Mouse (Mus musculus) erythroblast, embryonic 14.5 days (primary cell): ENCODE measurements around the gene Avl9. TPM values are rescaled to one million over a fixed set of nuclear protein-coding genes. Genes with fewer than 3 reads are reported as not detected.

Source experiments
- H3K27me3 ChIP-seq: 2 replicates; pipeline ENCODE4 v1.6.1; 2012; ENCODE audit warnings: inconsistent platforms; ENCODE audit not compliant: control insufficient read depth
- H3K36me3 ChIP-seq: 2 replicates; pipeline ENCODE4 v1.6.1; 2012; ENCODE audit warnings: mild to moderate bottlenecking, inconsistent platforms; ENCODE audit not compliant: control insufficient read depth
- H3K4me1 ChIP-seq: 2 replicates; pipeline ENCODE4 v1.6.1; 2012; ENCODE audit warnings: inconsistent platforms; ENCODE audit not compliant: control insufficient read depth
- H3K4me3 ChIP-seq: replicated peaks from 2 replicates; pipeline ENCODE3; 2012; ENCODE audit warnings: moderate library complexity, mild to moderate bottlenecking, inconsistent platforms
- H3K9me3 ChIP-seq: 2 replicates; pipeline ENCODE4 v1.6.1; 2012; ENCODE audit warnings: low read length, inconsistent platforms, mixed read lengths; ENCODE audit not compliant: control insufficient read depth
- GATA1 ChIP-seq: IDR thresholded peaks from 2 replicates; pipeline ENCODE4 v1.6.1; 2012; ENCODE audit warnings: low read length, inconsistent platforms, mixed read lengths
- TAL1 ChIP-seq: IDR thresholded peaks from 3 replicates; pipeline ENCODE4 v1.6.1; 2012; ENCODE audit warnings: low read length, inconsistent platforms, mixed read lengths
- polyA plus RNA-seq: library from polyadenylated mRNA; stranded (reverse); fragments of >175 nt; gene quantifications from 2 replicates; pipeline ENCODE4 v1.2.3, GENCODE M21; 2012

Avl9 gene
- polyA plus RNA-seq, 1 experiment = 0.18 TPM

DNA sequence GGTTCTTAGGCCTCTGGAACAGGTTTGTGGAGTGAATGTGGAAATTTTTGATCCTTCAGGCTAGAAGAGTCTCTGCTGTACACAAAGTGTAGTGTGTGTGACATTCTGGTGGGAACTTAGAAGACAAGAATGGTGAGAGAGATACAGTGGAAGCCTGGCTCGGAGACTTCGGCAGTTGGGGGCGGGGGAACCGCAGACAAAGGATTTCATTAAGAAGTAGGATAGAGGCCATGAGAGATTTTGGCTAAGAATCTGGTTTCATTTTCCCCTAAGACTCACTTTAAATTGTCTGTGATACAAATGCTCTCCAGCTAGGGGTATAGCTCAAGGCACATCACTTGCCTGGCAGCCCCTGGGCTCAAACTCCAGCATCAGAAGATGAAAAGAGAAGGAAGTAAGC is 90.3 kb downstream of the Avl9 start:
- TF ChIP-seq TAL1 (no peak), GATA1 (no peak)
- Histone ChIP-seq H3K4me1 (no peaks in the 10 kb centered on the region), H3K27me3 (peaks cover 35% of the 10 kb centered on the region), H3K4me3 (no peak overlapping the region), H3K36me3 (no peaks in the 10 kb centered on the region), H3K9me3 (no peaks in the 10 kb centered on the region)

DNA sequence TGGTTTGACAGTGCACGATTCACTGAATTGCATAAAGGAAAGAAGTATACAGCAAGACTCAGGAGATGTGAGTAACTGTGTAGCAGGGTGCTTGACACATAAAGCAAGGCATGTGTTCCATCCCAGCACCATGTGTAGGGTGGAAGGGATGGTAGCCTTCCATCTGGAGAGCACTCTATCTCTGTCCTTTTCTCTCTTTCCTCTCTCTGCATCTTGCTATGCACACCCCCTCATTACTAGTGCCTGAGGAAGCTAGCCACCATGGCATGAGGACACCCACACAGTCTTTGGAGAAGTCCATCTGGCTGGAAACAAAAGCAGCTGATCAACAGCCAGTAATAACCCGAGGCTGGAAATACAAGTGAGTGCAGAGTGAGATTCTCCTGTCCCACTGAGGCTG is 91.5 kb downstream of the Avl9 start:
- peaks cover 35% of the 10 kb centered on the region for H3K27me3 ChIP-seq

DNA sequence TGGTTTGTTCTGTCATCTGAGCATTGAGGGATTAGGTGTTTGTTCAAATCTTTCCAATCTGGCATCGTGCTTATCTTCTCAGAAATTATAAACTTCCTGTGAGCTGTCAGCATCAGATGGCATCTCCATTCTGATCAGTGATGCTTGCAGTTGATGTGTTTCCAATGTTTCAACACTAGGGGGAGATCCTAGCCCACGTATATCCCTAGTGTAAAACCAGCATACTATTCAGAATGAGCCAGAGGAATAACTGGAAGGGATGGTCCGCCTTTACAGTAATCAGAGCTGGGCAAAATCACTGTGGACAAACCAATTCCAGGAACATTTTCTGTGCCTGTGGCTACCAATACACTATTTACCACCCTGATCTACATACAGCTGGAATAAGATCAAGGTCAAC is 94.0 kb downstream of the Avl9 start:
- TF ChIP-seq GATA1 (no peak), TAL1 (no peak)
- Histone ChIP-seq H3K4me1 (no peaks in the 10 kb centered on the region), H3K27me3 (peaks cover 35% of the 10 kb centered on the region), H3K36me3 (no peaks in the 10 kb centered on the region), H3K9me3 (no peaks in the 10 kb centered on the region), H3K4me3 (no peak overlapping the region)

More for the DNA sequence above, 91.5 kb downstream of the Avl9 start:
- Histone ChIP-seq H3K9me3 (no peaks in the 10 kb centered on the region), H3K4me1 (no peaks in the 10 kb centered on the region), H3K4me3 (no peak overlapping the region), H3K36me3 (no peaks in the 10 kb centered on the region)
- TF ChIP-seq GATA1 = no peak
- no peak for TF ChIP-seq TAL1

Other genes starting within 250 kb of the Avl9 start
- gene Pde1c, start 145.8 kb upstream of the Avl9 start, polyA plus RNA-seq = 0.01 TPM in 1 of 2 replicates, not detected in the other
- gene Lsm5, start 10.2 kb upstream of the Avl9 start, polyA plus RNA-seq = 0.08 TPM in 1 of 2 replicates, not detected in the other
- gene Kbtbd2, start 82.9 kb downstream of the Avl9 start, polyA plus RNA-seq = 0.36 and 0.48 TPM in 2 replicates
- gene Fkbp9, start 117.2 kb downstream of the Avl9 start, polyA plus RNA-seq = 0.04 and 0.05 TPM in 2 replicates
- 21.3 and 22.9 TPM in 2 replicates for gene Nt5c3, start 209.0 kb downstream of the Avl9 start, polyA plus RNA-seq
- 0.02 TPM in 1 of 2 replicates, not detected in the other for gene Vmn1r4, start 209.1 kb downstream of the Avl9 start, polyA plus RNA-seq